Mouse (Mus musculus) c-Kit-positive CD71-negative TER-119-negative erythroid progenitor cells, embryonic 14.5 days (primary cell): ENCODE measurements around the gene Scnn1b.

ENCODE experiments used
- DNase-seq: peaks from one replicate; pipeline ENCODE4 v3.0.0-alpha.2; 2013; ENCODE audit warnings: low read depth

Scnn1b gene

GRCm38 (mm10) chr7:121864858-121865585 is at the start of gene Scnn1b:
Gene Scnn1b, plus strand, starts transcription at chr7:121865038.
- no peak for DNase-seq

GRCm38 (mm10) chr7:121821632-121822031 is 43.2 kb upstream of the Scnn1b start:
- no peak for DNase-seq

- DNase-seq = no peak
Measured at GRCm38 (mm10) chr7:121828481-121828880, 36.4 kb upstream of the Scnn1b start.

GRCm38 (mm10) chr7:121835392-121835791 is 29.4 kb upstream of the Scnn1b start:
- DNase-seq = no peak

- DNase-seq = no peak
Measured at GRCm38 (mm10) chr7:121836827-121837226, 28.0 kb upstream of the Scnn1b start.

GRCm38 (mm10) chr7:121840810-121841209 is 24.0 kb upstream of the Scnn1b start:
- DNase-seq = no peak

- DNase-seq = no peak
Measured at GRCm38 (mm10) chr7:121842234-121842633, 22.6 kb upstream of the Scnn1b start.

- DNase-seq = no peak
Measured at GRCm38 (mm10) chr7:121845964-121846363, 18.9 kb upstream of the Scnn1b start.

GRCm38 (mm10) chr7:121848537-121849168 is 16.2 kb upstream of the Scnn1b start:
- no peak for DNase-seq

- no peak for DNase-seq
Measured at GRCm38 (mm10) chr7:121857177-121857884, 7.5 kb upstream of the Scnn1b start.

GRCm38 (mm10) chr7:121858939-121859338 is 5.9 kb upstream of the Scnn1b start:
- DNase-seq = no peak

GRCm38 (mm10) chr7:121871631-121872030 is 6.8 kb downstream of the Scnn1b start:
- peak; percentile 7 for DNase-seq

GRCm38 (mm10) chr7:121873998-121874397 is 9.2 kb downstream of the Scnn1b start:
- DNase-seq = no peak

GRCm38 (mm10) chr7:121874784-121875183 is 9.9 kb downstream of the Scnn1b start:
- no peak for DNase-seq

GRCm38 (mm10) chr7:121880246-121880645 is 15.4 kb downstream of the Scnn1b start:
- DNase-seq = no peak

- DNase-seq = no peak
Measured at GRCm38 (mm10) chr7:121890636-121891360, 26.0 kb downstream of the Scnn1b start.

- DNase-seq = no peak
Measured at GRCm38 (mm10) chr7:121896689-121897088, 31.9 kb downstream of the Scnn1b start.

- DNase-seq = peak; percentile 16
Measured at GRCm38 (mm10) chr7:121899311-121899710, 34.5 kb downstream of the Scnn1b start.

- no peak for DNase-seq
Measured at GRCm38 (mm10) chr7:121899940-121900339, 35.1 kb downstream of the Scnn1b start.

- no peak for DNase-seq
Measured at GRCm38 (mm10) chr7:121902757-121903411, 38.0 kb downstream of the Scnn1b start.

- DNase-seq = no peak
Measured at GRCm38 (mm10) chr7:121906879-121907278, 42.0 kb downstream of the Scnn1b start.

GRCm38 (mm10) chr7:121912250-121912649 is 47.4 kb downstream of the Scnn1b start:
- DNase-seq = no peak
